Mouse (Mus musculus): ENCODE measurements at regions not wholly inside any gene's neighbourhood (a gene's known extent, or its start where the extent isn't known, plus 50 kb on each side); places are given as distances from the start of the nearest gene placed in this dataset.

DNA sequence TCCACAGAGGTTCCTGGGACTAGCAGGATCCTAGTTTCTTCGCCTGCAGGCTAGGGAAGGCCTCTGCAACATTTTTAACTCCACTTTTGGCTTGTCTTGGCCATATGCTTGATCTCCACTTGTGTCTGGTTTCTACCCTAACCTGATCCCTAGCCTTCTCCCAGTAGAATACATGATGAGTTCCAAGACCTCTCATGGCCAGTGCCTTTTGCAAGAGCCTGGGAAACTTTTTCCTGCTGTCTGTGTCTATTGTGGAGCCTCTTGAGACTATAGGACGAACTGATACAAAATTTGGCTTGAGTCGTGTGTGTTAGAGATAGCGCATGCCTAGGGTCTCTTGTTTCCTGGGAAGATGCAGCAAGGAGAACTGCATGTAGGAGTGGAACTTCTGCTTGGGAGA is 119.3 kb downstream of the Cartpt start:
- no peak for DNase-seq (ENCODE audit: low spot score in 2 of 2)

DNA sequence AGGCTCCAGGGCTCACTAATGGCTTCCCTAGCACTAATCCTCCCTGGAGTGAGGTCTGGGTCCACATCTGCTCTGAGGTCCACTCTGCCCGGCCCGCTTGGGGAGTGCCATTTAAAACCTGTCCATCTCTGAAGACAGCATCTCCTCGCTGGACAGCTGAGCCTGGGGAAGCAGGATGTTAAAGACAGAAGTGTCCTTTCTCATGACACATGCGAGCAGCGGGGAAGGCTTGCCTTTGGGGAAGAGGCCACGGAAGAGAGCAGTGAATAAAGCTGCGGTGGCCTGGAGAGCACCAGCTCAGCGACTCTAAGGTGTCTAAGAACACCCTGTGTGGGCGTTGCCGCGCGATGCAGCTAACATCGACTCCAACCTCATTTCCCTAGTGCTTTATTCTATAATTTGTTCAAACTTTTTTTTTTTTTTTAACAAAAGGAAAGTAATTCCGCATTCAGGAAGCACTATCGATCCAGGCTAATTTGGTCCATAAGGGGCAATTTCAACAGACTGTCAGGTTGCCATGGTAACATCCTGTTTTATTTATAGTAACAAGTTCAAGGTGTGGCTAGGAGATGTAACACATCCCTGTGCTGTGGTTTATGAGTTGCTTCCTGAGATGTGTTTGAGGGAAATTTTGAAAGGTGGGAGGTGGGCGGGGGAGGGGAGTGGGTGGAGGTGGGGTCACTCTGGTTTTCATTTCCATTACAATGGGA is 120.0 kb downstream of the Cartpt start:
- DNase-seq (ENCODE audit: low spot score in 2 of 2), result no peak

DNA sequence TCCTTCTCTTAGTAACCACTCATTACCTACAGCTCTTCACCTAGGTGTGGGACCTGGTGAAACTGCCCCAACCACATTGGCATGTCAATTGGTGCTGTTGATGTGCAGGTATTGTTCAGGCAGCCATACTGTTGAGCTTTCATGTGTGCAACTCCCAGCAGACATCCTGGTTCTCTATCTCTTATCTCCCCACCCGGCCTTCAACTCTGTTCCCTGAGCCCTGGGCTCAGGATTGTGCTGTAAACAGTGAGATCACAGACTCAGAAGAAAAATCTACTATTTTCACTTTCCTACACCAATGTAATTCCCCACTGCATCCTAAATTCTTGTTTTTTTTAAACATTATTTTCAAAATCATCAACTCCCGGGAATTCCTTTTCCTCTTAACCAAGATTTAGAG is 122.1 kb downstream of the Cartpt start:
- no peak for DNase-seq (ENCODE audit: low spot score in 2 of 2)

DNA sequence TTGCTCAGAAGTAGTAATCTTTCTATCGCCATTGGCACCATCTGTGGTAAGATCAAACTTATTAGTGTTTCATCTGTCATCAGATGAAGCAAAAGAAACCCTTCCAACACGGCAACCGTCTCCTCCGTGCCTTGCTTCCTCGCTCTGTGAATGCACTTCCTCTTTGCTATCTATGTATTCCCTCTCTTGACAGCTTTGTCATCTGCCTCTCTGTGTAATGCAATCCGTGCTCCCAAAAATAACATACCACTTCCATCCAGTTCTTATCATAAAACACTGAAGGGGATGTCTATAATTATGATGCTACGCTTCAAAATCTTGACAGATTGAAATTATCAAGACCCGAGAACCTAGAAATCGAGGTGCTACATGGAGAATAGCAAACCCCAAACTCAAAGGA is 123.2 kb downstream of the Cartpt start:
- no peak for DNase-seq (ENCODE audit: low spot score in 2 of 2)

DNA sequence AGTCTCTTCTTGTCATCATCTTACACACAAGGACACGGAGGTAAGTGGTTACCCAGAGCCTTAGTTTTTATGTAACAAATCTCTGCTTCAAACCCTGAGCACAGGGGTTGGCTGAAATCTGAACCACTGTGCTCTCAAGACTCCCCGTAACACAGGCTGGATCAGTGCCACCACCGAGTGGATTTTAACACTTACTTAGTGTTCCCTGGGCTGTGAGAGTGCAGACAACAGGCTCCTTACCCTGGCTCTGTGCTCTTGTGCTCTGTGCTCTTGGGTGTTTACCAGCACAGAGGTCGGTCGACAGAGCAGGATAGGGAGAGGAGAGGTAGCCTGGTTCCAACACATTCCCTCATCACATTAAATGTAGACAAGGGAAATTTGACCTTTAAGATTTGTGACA is 134.9 kb downstream of the Cartpt start:
- no peak for DNase-seq (ENCODE audit: low spot score in 2 of 2)

DNA sequence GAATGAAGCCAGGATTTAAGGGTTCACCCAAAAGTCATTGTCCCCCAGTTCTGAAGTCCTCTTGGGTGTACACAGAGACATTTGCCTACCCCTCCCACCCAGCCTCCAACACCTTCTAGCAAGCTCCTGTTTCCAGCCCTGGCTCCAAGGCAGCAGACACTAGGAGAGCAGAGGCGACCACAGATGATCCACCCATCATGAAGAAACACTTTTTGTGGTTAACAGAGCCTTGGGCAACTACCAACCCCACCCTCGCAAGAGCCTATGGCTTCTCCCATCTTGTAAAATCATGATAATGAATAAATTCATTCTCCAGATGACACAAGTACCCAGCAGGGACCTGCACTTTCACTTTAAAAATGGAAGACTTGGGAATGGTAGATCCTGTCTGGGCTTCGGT is 136.1 kb downstream of the Cartpt start:
- no peak for DNase-seq (ENCODE audit: low spot score in 2 of 2)

DNA sequence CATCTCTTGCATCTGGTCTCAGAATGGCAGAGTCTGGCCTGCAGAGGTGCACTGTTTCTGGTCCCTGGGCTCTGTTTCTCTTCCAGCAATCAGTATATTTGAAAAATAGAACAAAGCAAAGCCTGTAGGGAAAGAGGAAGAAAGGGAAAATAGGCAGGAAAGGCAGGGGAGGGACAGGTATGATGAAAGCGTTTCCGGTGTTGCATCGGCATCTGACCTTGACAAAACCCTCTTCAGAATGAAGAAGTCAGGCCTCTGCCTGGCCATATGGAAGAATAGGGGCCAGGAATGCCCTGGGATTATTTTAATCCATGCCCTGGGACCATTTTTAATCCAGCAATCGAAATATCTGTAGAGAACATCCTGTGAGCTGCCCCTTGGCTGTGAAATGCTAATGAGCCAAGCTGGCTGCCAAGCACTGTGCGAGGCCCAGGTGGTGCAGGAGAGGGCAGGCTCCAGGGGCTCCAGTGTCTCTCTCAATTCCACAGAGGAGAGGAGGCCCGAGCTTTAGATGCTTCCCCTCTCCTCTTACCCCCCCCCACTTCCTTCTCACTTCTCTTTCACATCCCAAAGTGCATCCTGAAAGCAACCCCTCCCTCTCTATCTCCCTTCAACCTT is 136.7 kb downstream of the Cartpt start:
- no peak for DNase-seq (ENCODE audit: low spot score in 2 of 2)

DNA sequence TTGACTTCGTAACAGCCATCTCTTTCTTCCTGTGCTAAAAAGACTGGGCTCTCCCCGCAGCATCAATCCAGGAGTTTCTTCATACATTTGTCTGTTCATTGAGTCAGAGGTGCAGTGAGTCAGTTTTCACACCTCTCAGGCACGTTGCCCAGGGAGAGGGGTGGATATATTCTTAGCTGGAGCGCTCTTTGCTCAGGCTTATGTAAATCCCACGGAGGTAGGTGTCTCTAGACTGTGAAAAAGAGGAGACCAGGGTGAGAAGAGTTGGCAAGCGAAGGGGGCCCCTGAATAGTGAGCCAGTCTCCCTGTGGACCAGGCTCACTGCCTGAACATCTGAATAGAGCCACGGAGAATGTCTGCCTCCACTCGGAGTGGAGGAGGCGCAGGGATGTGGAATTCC is 139.0 kb downstream of the Cartpt start:
- DNase-seq (ENCODE audit: low spot score in 2 of 2), result no peak

DNA sequence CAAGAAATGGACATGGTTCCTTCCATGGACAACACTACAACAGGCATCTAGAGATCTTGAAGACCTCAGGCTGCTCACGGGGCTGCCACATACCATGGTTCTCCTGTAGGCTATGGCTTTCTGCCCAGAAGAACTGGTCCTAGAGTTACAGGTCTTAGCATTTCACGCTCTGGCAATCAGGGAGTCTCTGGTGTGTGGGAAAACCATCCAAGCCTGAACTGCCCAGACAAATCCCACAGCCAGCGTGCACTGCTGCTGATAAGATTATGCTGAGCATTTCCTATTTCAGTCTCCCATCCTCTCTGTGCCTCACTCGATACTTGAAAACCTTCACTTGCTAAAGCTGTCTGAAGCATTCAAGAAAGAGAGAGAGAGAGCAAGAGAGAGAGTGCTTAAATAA is 139.5 kb downstream of the Cartpt start:
- DNase-seq (ENCODE audit: low spot score in 2 of 2), result no peak

DNA sequence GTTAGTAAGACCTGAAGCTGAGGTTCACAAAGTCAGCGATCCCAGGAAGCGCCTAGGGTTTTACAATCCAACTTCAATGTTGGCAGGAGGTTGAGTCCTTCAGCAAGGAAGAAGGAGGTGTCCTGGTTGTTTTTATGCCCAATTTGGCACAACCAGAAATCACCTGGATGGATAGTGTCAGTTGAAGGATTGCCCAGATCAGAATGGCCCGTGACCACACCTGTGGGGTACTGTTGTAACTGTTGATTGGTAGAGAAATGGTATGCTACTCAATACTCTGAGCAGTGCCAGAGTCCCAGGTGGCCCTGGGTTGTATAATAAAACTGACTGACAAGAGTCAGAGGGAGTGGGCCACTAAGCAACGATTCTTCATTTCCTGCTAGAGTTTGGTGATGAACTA is 140.2 kb downstream of the Cartpt start:
- DNase-seq (ENCODE audit: low spot score in 2 of 2), result no peak

DNA sequence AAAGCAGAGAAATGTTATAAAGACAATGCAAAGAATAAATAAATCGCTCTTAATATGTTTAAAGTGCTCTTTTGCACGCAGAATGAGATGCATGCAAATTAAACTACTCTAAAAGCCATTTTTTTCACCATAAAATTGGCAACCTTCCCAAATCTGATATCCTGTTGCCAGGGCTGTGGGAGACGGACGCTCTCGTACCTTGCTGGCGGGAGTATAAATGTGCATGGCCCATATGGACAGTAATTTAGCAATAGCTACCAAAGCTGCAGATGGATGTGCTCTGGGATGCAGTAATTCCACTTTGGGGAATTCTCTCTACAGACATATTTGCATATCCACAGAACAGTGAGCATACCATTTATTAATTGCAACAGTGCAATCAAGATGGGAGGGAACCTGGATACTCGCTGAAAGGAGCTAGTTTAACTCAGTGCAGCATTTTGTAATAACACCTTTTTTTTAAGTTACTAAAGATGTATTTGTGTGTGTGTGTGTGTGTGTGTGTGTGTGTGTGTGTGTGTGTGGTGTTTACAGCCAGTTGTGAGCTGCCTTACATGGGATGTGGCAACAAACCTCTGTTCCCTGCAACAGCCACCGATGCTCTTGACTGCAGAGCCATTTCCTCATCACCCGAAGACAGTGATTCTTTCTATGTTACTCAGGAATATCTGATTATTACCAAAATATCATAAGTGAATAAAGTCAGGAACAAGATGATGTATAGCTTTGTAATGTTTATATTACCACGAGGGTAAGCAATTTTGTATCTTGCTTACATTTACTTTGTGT is 141.4 kb downstream of the Cartpt start:
- DNase-seq (ENCODE audit: low spot score in 2 of 2), result no peak

DNA sequence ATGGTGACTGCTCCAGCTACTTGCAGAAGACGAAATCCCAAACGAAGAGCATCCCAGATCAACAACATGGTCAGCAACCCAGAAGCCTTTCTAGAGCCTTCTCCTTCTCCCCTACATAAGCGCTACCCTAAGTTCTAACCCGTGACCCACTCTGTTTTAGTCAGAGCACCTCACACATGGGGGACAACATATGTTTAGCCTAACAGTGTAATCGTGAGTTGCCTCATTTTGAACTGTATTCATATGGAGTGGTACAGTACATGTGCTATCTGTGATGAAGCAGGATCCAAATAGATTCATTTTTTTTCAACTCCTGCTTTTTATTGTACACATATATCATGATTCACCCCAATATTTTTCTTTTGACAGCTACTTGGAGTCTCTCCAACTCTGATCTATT is 146.2 kb downstream of the Cartpt start:
- no peak for DNase-seq (ENCODE audit: low spot score in 2 of 2)

DNA sequence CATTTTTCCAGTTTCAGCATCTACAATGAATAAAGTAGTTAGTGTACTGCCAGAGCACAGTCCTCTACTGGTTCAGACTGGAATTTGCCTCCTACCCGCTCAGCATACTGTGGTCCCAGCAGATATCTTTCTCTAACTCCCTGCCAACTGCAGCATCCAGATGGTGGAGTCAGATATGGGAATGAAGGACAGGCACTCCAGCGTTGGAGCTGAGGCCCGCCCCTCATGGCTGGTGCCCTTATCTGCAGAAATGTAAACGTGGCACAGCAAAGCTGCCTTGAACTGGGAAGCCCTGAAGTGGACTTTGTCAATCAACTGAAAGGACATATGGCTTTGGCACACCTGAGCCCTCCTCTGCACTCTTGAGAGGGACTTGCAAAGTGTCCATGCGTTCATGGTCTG is 146.6 kb downstream of the Cartpt start:
- peak; percentile 22 to 74 for DNase-seq (ENCODE audit: low spot score in 2 of 2)

DNA sequence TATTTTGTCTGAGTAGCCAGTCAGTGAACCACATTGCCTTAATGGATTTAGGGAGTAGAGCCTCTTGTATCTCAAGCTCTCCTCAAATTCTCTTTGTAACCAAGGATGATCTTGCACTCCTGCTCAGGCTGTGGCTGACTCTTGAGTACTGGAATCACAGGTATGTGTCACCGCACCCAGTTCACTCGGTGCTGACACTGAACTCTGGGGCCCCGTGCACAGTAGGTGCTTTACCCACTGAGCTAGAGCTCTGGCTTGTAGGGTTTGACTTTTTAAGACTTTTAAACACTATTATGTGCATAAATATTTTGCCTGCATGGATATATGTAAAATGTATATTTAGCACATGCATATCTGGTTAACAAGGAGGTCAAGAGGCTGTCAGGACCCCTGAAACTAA is 147.4 kb downstream of the Cartpt start:
- no peak for DNase-seq (ENCODE audit: low spot score in 2 of 2)

DNA sequence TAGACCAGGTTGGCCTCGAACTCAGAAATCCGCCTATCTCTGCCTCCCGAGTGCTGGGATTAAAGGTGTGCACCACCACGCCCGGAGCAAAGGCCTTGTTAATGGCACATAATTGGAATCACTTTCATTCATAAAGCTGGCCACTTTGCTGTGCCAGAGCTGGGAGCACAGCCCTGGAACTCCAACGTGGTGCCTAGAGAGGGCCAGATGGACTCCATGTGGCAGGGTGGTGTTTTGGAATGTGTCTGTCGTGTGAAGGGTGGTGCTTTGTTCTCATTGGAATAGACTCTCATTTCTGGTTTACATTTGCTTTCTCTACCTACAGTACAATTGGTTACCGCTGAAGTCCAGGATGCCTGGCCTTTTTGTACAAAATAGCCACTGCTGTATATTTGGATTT is 150.2 kb downstream of the Cartpt start:
- DNase-seq (ENCODE audit: low spot score in 2 of 2), result no peak

DNA sequence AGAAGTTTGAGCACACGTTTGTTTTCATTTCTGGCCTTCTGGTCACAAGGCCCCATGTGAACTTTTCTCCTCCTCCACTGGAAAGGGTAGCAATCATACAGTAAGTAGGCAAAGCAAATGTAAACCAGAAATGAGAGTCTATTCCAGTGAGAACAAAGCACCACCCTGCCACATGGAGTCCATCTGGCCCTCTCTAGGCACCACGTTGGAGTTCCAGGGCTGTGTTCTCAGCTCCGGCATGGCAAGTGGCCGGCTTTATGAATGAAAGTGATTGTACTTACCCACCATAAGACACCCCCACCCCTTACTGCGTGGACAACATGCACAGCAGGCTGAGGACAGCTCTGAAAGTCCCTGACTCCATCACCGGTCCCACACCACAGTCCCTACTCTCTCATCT is 151.5 kb downstream of the Cartpt start:
- no peak for DNase-seq (ENCODE audit: low spot score in 2 of 2)

DNA sequence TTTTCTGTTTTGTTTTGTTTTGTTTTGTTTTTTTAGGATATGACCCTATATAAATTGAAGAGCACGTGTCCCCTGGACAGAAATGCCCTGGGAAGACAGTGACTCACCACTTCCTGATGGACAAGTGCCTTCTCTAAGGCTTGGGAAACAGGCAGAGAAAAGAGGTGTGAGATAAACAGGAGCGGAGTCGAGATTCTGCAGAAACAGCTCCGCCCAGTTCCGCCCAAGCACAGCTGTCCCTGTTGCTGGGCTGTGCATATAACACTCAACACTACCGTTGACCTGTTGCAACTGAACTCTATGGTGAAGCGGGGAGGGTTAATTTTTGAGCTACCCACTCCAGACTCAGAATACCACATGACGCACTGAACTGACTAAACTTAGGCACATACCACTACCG is 152.8 kb downstream of the Cartpt start:
- DNase-seq (ENCODE audit: low spot score in 2 of 2), result no peak

DNA sequence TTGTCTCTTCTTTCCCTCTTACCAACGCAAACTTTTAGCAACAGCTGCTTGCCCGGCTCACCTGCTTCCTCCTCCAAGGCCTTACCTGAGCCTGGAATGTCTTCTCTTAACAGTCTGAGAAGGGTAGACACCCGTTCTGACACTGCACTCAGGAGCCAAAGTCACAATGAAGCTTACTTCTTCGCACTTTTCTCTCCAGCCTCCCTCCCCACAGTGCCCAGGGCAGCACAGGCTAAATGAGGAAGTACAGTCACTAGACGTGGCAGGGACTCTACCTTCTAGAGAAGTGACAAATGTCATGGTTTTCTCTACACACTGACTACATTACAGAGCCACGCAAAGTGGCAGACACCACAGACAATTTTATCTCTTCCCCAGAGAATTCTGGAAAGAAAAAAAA is 155.4 kb downstream of the Cartpt start:
- DNase-seq (ENCODE audit: low spot score in 2 of 2), result no peak

DNA sequence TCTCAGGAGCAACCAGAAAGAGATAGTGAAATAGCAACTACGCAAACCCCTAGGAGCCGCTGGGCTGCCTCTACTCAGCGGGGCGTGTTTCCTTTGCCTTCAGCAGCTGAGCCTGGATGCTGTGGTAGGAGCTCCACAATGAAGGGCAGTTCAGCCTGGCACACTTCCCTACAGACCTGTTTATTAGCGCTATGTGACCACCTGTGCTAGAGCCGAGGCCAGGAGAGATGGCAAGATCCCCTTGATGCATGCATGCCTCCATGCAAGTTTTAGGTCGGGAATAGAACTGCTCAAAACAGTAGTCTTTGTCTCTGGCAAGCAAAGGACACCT is 156.1 kb downstream of the Cartpt start:
- no peak for DNase-seq (ENCODE audit: low spot score in 2 of 2)

DNA sequence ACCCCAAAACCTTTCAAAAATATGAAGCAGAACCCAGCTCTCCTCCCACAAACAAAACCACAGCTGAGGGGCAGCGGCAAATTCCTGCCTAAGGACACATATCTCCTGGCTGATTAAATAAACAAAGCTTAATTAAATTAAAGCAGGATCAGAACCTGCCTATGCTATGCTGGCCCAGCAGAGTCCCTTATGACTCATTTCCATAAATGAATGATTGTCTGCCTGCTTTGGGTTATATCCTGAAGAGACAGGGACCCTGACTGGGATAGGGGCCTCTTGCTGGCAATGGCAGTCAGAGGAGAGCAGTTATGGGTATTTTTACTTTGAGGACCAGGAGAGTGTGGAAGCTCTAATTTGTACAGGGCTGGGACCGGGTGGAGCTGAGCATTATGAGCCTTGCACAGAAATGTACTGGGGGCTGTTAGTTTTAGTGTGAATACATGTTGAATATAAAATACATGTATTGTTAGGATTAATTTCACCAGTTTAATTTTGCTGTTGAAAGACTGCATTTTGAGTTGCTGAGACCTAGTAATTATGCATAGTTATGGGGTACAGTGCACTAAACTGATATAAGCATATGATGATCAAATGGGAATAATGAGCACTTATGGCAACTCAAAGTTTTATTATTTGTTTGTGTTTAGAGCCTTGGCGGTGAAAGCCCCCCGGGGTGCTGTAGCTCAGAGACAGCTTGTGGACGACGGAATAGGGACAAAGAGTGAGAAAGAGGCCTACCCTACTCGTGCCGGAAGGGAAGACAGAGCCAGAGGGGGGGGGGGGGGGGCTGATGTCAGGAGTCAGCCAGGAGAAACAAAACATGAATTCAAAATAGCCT is 156.7 kb downstream of the Cartpt start:
- DNase-seq (ENCODE audit: low spot score in 2 of 2), result no peak

DNA sequence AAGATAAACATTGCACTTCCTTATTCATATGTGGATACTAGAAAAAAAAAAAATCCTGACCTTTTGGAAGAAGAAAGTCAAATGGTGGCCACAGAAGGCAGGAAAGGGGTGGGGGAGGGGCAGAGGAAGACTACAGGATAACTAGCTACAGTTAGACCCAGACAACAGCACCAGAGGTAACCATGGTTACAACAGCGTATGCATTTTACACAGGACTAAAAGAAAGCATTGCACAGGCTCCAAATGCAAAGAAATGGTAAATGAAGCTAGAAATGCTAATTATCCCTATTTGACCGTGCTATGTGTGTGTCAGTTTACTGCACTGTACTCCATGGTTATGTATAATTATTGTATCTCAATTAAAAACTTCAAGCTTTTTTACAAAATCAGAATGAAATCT is 158.4 kb downstream of the Cartpt start:
- no peak for DNase-seq (ENCODE audit: low spot score in 2 of 2)

DNA sequence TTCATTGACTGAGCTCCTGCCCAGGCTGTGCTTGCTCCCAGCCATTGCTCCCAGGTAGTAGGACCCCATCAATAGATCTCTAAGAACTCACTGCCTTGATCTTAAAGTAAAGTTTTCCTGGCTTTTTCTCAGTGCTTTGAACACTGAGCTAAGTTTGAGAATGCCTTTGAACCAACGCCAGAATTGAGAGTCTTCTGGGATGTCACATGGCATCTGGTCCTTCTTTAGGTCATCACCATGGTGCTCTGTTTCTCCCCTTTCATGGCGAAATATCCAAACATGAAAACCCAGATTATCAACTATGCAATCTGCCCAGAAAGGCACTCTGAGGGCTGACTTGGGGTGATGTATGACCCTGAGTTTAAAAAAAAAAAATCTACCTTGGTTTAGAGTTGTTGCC is 158.9 kb downstream of the Cartpt start:
- no peak for DNase-seq (ENCODE audit: low spot score in 2 of 2)

Data from spleen, postnatal 10 days (tissue).